Mouse (Mus musculus): Measurements from ENCODE around the gene Cask. TPM values are rescaled to one million over a fixed set of nuclear protein-coding genes. Genes with fewer than 3 reads are reported as not detected.

Cask gene
- polyA plus RNA-seq, 2 experiments = 20.9 to 25.4 TPM

DNA sequence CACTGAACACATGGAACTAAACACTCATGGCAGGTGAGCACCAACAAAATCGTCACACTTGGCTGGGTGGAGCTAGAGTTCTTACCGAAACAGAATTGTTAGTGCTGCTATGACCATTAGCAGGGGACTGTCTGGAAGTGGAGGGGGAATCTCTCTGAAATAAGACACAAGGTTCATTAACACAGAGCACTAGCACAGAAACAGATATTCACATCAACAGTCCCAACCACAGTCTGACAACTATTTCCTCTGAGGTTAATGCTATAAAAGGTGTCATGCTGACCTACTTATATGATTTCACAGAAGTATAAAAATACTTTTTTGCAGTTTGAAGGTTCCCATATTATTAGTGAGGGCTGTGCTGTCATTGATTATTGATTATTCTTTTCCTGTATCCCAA, 298.9 kb downstream of the Cask start:
- ATAC-seq (ENCODE audit: low FRiP score, low read depth) = no peak
- H3K27ac ChIP-seq (replicated peaks; ENCODE audit: low read depth, low read length) = no peak overlapping the region
- no peak for DNase-seq (ENCODE audit: low spot score)
- no peaks in the 10 kb centered on the region for H3K27me3 ChIP-seq (ENCODE audit: control insufficient read depth, insufficient read depth, low read length)
- WGBS = 63% methylated on average over 2 of the region's 2 CpGs
- TF ChIP-seq POLR2A (IDR thresholded peaks at IDR 0.05; ENCODE audit: borderline replicate concordance, extremely low read depth, insufficient read depth, insufficient read length) = no peak
- no peak overlapping the region for H3K4me3 ChIP-seq (replicated peaks; ENCODE audit: low read length)
- H3K9ac ChIP-seq (ENCODE audit: low read depth, low read length, severe bottlenecking) = no peak overlapping the region
- H3K9me3 ChIP-seq (ENCODE audit: control insufficient read depth, low read length) = no peaks in the 10 kb centered on the region
- H3K4me1 ChIP-seq (ENCODE audit: control insufficient read depth, insufficient read depth, low read length) = no peaks in the 10 kb centered on the region
- no peak overlapping the region for H3K4me2 ChIP-seq (replicated peaks; ENCODE audit: low read depth, low read length, severe bottlenecking)
- H3K36me3 ChIP-seq (ENCODE audit: control insufficient read depth, insufficient read depth, low read length) = no peaks in the 10 kb centered on the region

DNA sequence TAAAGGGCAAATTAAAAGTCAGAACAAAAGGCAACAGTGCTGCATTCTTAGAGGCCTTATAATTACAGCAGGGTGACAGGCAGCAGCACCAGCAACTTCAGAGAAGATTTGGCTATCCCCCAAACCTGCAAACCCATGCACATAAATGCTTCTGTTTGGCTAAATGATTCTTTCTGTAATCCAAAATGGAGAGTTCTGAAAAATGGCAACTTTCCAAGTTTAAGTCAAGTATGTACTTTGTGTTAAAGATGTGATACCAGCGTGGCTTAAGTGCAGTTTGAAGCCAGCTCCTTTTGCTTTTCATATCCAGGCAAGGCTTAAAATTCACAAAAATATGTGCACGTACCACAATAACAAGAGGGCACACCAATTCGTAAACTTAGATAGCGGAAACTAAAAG, 299.6 kb downstream of the Cask start:
- H3K27me3 ChIP-seq (ENCODE audit: control insufficient read depth, insufficient read depth, low read length) = no peaks in the 10 kb centered on the region
- H3K4me3 ChIP-seq (replicated peaks; ENCODE audit: low read length) = no peak overlapping the region
- ATAC-seq (ENCODE audit: low FRiP score, low read depth) (no peak), DNase-seq (ENCODE audit: low spot score) (no peak)
- no peak overlapping the region for H3K4me2 ChIP-seq (replicated peaks; ENCODE audit: low read depth, low read length, severe bottlenecking)
- TF ChIP-seq POLR2A (IDR thresholded peaks at IDR 0.05; ENCODE audit: borderline replicate concordance, extremely low read depth, insufficient read depth, insufficient read length) = no peak
- no peaks in the 10 kb centered on the region for H3K9me3 ChIP-seq (ENCODE audit: control insufficient read depth, low read length)
- no peaks in the 10 kb centered on the region for H3K4me1 ChIP-seq (ENCODE audit: control insufficient read depth, insufficient read depth, low read length)
- WGBS = 87% methylated on average over 4 of the region's 4 CpGs
- H3K9ac ChIP-seq (ENCODE audit: low read depth, low read length, severe bottlenecking) = no peak overlapping the region
- H3K36me3 ChIP-seq (ENCODE audit: control insufficient read depth, insufficient read depth, low read length) = no peaks in the 10 kb centered on the region
- no peak overlapping the region for H3K27ac ChIP-seq (replicated peaks; ENCODE audit: low read depth, low read length)

DNA sequence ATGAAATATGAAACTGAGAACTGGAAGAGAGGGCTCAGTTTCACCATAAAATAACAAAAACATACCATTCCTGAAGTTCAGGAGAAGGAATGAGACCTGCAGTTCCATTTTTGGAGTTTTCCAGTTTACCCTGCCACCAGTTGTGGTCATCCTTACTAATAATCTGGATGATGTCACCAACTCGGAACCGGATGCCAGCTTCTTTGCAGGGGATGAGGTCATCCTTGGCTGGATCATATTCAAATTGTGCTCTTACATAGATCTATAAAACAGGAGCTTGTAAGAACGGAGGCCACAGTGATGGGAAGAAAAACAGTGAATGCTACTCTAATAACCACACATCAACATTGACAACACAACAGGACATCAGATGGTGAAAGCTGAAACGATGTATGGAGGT, 302.1 kb downstream of the Cask start:
- ATAC-seq (ENCODE audit: low FRiP score, low read depth) (no peak), DNase-seq (ENCODE audit: low spot score) (no peak)
- H3K4me1 ChIP-seq (ENCODE audit: control insufficient read depth, insufficient read depth, low read length) = no peaks in the 10 kb centered on the region
- H3K27ac ChIP-seq (replicated peaks; ENCODE audit: low read depth, low read length) = no peak overlapping the region
- H3K9ac ChIP-seq (ENCODE audit: low read depth, low read length, severe bottlenecking) = no peak overlapping the region
- no peaks in the 10 kb centered on the region for H3K9me3 ChIP-seq (ENCODE audit: control insufficient read depth, low read length)
- no peak for TF ChIP-seq POLR2A (IDR thresholded peaks at IDR 0.05; ENCODE audit: borderline replicate concordance, extremely low read depth, insufficient read depth, insufficient read length)
- no peaks in the 10 kb centered on the region for H3K36me3 ChIP-seq (ENCODE audit: control insufficient read depth, insufficient read depth, low read length)
- H3K4me2 ChIP-seq (replicated peaks; ENCODE audit: low read depth, low read length, severe bottlenecking) = no peak overlapping the region
- 80% methylated on average over 4 of the region's 4 CpGs for WGBS
- H3K27me3 ChIP-seq (ENCODE audit: control insufficient read depth, insufficient read depth, low read length) = no peaks in the 10 kb centered on the region
- no peak overlapping the region for H3K4me3 ChIP-seq (replicated peaks; ENCODE audit: low read length)

DNA sequence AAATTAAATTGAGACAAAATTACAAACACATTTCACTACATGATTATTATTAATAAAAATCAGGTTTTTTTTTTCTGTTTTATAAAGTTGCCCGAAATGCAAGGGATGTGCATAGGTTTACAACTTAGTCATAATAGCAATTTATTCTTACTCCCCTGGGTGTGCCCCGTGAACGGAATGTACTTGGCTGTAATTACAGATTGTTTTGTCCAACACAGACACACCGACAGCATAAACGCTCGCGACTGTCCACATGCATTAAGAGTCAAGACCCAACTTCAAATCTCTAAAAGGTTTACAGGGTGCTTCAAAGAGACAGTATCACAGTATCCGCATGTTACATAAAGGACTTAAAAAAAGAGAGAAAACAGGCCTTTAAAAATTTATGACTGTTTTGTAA, 329.9 kb downstream of the Cask start:
- H3K9ac ChIP-seq (ENCODE audit: low read depth, low read length, severe bottlenecking) = no peak overlapping the region
- TF ChIP-seq POLR2A (IDR thresholded peaks at IDR 0.05; ENCODE audit: borderline replicate concordance, extremely low read depth, insufficient read depth, insufficient read length) = no peak
- DNase-seq (ENCODE audit: low spot score) = no peak
- no peaks in the 10 kb centered on the region for H3K36me3 ChIP-seq (ENCODE audit: control insufficient read depth, insufficient read depth, low read length)
- 79% methylated on average over 8 of the region's 8 CpGs for WGBS
- ATAC-seq (ENCODE audit: low FRiP score, low read depth) = no peak
- H3K4me1 ChIP-seq (ENCODE audit: control insufficient read depth, insufficient read depth, low read length) = no peaks in the 10 kb centered on the region
- no peak overlapping the region for H3K4me3 ChIP-seq (replicated peaks; ENCODE audit: low read length)
- no peaks in the 10 kb centered on the region for H3K27me3 ChIP-seq (ENCODE audit: control insufficient read depth, insufficient read depth, low read length)
- H3K9me3 ChIP-seq (ENCODE audit: control insufficient read depth, low read length) = no peaks in the 10 kb centered on the region
- H3K27ac ChIP-seq (replicated peaks; ENCODE audit: low read depth, low read length) = no peak overlapping the region
- H3K4me2 ChIP-seq (replicated peaks; ENCODE audit: low read depth, low read length, severe bottlenecking) = no peak overlapping the region

DNA sequence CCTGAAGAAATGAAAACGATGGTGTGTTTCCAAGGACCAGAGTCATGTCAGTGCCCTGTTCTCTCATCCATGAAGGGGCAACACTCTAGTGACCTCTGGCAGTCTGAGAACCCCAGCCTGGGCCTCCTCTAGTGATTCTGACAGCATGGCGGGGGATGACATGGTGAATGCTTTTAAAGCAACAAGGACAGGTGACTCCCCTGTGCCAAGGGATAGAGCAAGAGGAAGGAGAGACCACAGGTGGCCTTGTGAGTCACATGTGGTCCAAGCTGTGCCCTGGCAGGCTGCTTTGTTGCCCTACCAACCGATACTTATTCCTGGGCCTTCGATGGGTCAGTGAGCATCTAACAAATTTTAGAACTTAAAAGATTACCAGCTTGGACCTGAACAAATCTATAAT, 330.6 kb downstream of the Cask start:
- Histone ChIP-seq H3K36me3 (ENCODE audit: control insufficient read depth, insufficient read depth, low read length) (no peaks in the 10 kb centered on the region), H3K9ac (ENCODE audit: low read depth, low read length, severe bottlenecking) (no peak overlapping the region), H3K9me3 (ENCODE audit: control insufficient read depth, low read length) (no peaks in the 10 kb centered on the region), H3K4me2 (replicated peaks; ENCODE audit: low read depth, low read length, severe bottlenecking) (no peak overlapping the region), H3K27ac (replicated peaks; ENCODE audit: low read depth, low read length) (no peak overlapping the region), H3K4me1 (ENCODE audit: control insufficient read depth, insufficient read depth, low read length) (no peaks in the 10 kb centered on the region), H3K27me3 (ENCODE audit: control insufficient read depth, insufficient read depth, low read length) (no peaks in the 10 kb centered on the region), H3K4me3 (replicated peaks; ENCODE audit: low read length) (no peak overlapping the region)
- WGBS = 88% methylated on average over 4 of the region's 4 CpGs
- TF ChIP-seq POLR2A (IDR thresholded peaks at IDR 0.05; ENCODE audit: borderline replicate concordance, extremely low read depth, insufficient read depth, insufficient read length) = no peak
- DNase-seq (ENCODE audit: low spot score) (no peak), ATAC-seq (ENCODE audit: low FRiP score, low read depth) (no peak)

DNA sequence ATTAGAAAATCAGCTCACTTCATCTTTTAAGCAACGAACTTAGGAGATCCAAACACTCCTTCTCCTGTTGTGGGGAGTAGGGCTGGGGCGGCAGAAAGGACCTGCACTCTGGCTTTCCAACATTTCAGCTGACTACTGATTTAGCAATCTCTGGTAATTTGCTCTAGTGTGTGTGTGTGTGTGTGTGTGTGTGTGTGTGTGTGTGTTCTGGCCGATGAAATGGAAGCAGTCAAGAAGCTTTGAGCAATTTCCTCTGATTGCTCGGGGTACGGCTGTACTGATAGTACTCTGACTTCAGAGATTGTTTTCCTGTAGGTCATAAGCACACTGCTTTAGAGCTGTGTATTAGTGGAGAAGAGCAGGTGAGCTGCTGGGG, 331.8 kb downstream of the Cask start:
- no peak for TF ChIP-seq POLR2A (IDR thresholded peaks at IDR 0.05; ENCODE audit: borderline replicate concordance, extremely low read depth, insufficient read depth, insufficient read length)
- Histone ChIP-seq H3K9me3 (ENCODE audit: control insufficient read depth, low read length) (no peaks in the 10 kb centered on the region), H3K4me1 (ENCODE audit: control insufficient read depth, insufficient read depth, low read length) (no peaks in the 10 kb centered on the region), H3K27ac (replicated peaks; ENCODE audit: low read depth, low read length) (no peak overlapping the region), H3K4me3 (replicated peaks; ENCODE audit: low read length) (no peak overlapping the region), H3K36me3 (ENCODE audit: control insufficient read depth, insufficient read depth, low read length) (no peaks in the 10 kb centered on the region), H3K4me2 (replicated peaks; ENCODE audit: low read depth, low read length, severe bottlenecking) (no peak overlapping the region), H3K9ac (ENCODE audit: low read depth, low read length, severe bottlenecking) (no peak overlapping the region), H3K27me3 (ENCODE audit: control insufficient read depth, insufficient read depth, low read length) (no peaks in the 10 kb centered on the region)
- ATAC-seq (ENCODE audit: low FRiP score, low read depth) (no peak), DNase-seq (ENCODE audit: low spot score) (no peak)
- 83% methylated on average over 5 of the region's 5 CpGs for WGBS

All from limb, embryonic 14.5 days (tissue).